Mouse (Mus musculus): ENCODE data around the gene Gimap4. TPM values are rescaled to one million over a fixed set of nuclear protein-coding genes. Genes with fewer than 3 reads are reported as not detected.

The Gimap4 gene
- total RNA-seq, 2 experiments from 2014 or later = 23.6 to 30.4 TPM

GRCm38 (mm10) chr6:48696830-48697554 is 12.6 kb downstream of the Gimap4 start:
- intact Hi-C loops (cut with DNase I) = loop anchor here (1.0 kb wide), 1 partner anchor 12 kb away; no protein-coding TSS in a partner anchor
- no peak for DNase-seq

DNA sequence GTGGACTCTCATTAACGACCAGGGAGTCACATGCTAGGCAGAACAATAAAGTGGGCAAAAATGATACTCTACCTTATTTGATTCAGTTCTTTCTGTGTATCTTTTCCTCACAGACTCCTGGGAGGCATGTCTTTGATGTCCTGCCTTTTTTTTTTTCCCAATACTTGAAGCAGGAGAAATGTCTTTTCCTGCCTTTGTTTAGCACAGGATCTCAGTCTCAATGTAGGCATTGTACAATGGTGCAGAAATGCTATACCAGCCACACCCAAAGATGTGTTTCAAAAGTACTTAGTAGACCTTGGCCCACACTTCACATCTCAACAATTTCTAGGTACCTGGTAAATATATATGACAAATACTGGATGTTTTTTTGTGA is 13.2 kb downstream of the Gimap4 start:
- DNase-seq = no peak
- intact Hi-C loops (cut with DNase I) = loop anchor here (1.0 kb wide), 1 partner anchor 12 kb away; no protein-coding TSS in a partner anchor

GRCm38 (mm10) chr6:48698066-48698856 is 13.9 kb downstream of the Gimap4 start:
- DNase-seq = no peak
- intact Hi-C loops (cut with DNase I) = no loop called here

GRCm38 (mm10) chr6:48698888-48699287 is 14.5 kb downstream of the Gimap4 start:
- intact Hi-C loops (cut with DNase I) = no loop called here

GRCm38 (mm10) chr6:48700251-48701075 is 16.1 kb downstream of the Gimap4 start:
- DNase-seq = no peak
- intact Hi-C loops (cut with DNase I) = no loop called here

More at GRCm38 (mm10) chr6:48698888-48699287, 14.5 kb downstream of the Gimap4 start:
- no peak for DNase-seq

DNA sequence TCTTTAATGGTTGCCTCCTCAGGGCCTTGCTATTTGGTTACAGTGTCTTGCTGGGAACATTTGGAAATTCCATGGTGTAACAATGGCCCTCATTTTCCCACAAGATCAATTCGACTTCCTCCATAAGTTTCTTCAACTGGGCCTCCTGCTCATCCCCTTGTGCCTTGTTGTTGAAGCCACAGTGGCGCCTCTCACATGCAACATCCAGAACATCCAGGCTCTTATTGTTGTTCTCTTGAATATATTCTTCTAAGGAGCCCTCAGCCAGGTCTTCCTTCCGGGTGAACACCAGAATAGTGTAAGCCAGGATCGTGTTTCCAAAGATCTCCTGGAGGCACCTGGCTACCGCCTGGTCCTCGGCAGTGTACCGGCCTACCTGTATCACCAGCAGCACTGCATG is 17.8 kb downstream of the Gimap4 start:
- no peak for DNase-seq
- intact Hi-C loops (cut with DNase I) = no loop called here

GRCm38 (mm10) chr6:48702601-48703000 is 18.3 kb downstream of the Gimap4 start:
- intact Hi-C loops (cut with DNase I) = no loop called here
- DNase-seq = no peak

- intact Hi-C loops (cut with DNase I) = loop anchor here (2.0 kb wide), 1 partner anchor 43 kb away; the partner anchor contains the start of gene Gimap5
- DNase-seq = no peak
Observed at GRCm38 (mm10) chr6:48704146-48704545, 19.8 kb downstream of the Gimap4 start.

- intact Hi-C loops (cut with DNase I) = no loop called here
- DNase-seq = no peak
Observed at GRCm38 (mm10) chr6:48706130-48706529, 21.8 kb downstream of the Gimap4 start.

GRCm38 (mm10) chr6:48718455-48718854 is 34.1 kb downstream of the Gimap4 start, which contains the start of the genes Gm28053 and Gimap7:
Gene Gm28053, plus strand, starts transcription at chr6:48718607.
Gene Gimap7, plus strand, starts transcription at chr6:48718621.
- DNase-seq = no peak
- intact Hi-C loops (cut with DNase I) = no loop called here

DNA sequence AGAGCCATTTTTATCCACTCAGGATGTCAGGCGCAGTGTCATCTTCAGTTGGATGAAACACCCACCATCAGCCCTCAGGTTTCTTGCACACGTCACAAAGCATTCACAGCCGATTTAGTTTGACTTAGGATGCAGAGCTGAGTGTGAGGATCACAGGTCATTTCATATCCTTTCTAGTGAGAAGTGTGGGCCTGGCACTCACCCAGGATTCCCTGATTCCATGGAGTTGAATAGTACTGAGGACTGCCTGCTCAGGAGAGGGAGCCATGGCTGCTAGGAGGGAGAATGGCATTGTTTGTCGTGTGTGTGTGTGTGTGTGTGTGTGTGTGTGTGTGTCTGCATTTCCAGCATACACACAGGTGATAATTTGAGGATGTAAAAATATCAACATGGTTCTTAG is 36.0 kb downstream of the Gimap4 start:
- intact Hi-C loops (cut with DNase I) = no loop called here
- DNase-seq = no peak

DNA sequence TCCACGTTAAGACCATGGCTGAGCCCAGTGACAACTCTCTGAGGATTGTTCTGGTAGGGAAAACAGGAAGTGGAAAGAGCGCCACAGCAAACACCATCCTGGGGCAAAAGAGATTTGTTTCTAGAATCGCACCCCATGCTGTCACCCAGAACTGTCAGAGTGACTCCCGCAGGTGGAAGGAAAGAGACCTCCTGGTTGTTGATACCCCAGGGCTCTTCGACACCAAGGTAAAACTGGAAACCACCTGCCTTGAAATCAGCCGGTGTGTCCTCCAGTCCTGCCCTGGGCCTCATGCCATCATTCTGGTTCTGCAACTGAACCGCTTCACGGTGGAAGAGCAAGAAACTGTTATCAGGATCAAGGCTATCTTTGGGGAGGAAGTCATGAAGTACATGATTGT is 39.1 kb downstream of the Gimap4 start:
- intact Hi-C loops (cut with DNase I) = no loop called here
- DNase-seq = no peak

DNA sequence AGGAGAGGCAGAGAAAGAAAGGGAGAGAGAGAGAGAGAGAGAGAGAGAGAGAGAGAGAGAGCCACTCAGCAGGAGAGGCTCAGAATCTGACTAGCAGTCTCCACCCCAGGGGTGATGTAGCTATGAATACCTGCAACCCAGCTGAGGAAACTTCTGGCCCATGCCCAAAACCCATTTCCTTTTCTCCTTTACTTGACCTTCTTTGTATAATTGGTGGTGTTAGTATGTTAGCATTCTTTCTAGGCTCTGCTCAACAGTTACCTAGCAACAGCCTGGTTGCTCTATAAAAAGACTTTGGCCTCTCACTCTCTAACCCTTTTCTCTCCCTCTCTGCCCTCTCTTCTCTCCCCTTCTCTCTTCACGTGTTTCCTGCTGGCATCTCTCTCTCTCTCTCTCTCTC is 41.1 kb downstream of the Gimap4 start:
- intact Hi-C loops (cut with DNase I) = no loop called here
- DNase-seq = peak in 1 of 2 experiments; percentile 57

DNA sequence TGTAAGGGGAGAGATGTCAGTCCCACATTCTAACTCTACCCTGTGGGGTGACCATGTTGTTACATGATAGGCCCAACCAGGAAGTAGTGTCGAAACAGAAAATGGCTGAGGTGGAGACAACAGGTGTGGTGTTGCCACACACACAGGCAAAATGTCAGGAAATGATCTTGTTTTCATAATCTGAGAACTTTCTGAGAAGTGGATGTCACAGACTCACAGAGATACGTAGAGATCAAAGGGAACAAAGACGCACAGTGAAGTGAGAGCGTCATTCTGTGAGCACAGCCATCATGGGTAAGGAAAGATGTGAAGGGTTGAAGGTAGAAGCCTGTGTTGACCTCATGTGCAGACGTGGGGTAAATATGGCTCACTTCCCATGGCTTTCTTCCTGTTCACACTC is 43.4 kb downstream of the Gimap4 start:
- intact Hi-C loops (cut with DNase I) = no loop called here
- no peak for DNase-seq

- DNase-seq = no peak
Observed at GRCm38 (mm10) chr6:48732864-48733304, 48.5 kb downstream of the Gimap4 start.

DNA sequence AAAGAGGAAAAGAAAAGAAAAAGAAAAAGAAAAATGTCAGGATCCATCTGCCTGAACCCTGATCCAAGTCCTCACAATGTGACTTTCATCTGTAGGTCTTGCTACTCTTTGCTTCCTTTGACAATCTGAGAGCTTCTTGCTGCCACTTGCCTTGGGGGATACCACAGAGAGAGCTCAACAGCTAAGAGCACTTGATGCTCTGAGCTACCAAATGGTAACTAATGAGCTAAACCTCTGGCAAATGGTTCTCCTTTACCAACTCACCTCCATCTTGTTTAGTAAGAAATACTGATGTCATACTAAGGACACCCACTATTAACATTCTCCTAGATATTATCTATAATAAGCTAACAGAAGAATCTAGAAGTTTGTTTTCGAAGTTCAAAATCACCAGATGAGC is 49.3 kb downstream of the Gimap4 start:
- no peak for DNase-seq
- intact Hi-C loops (cut with DNase I) = no loop called here

More at GRCm38 (mm10) chr6:48732864-48733304, 48.5 kb downstream of the Gimap4 start:
- intact Hi-C loops (cut with DNase I) = no loop called here

DNA sequence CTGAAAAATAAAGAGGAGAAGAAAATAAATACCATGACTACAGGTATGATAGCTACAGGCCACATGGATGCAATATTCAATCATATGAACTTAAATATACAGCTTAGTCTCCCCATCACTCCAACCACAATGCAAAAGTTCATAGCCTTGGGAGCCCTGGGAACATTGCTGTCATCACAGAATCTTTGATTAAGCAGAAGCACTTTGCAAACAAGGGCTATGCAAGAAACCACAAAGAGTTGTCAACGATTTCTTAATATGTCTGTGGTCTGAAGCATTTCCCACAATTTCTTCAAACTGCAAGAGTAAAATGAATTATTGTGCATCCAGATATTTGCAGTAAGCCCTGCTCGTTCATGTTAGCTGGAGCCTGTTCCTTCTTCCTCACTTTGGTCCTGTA is 52.7 kb downstream of the Gimap4 start:
- intact Hi-C loops (cut with DNase I) = loop anchor here (2.0 kb wide), 1 partner anchor 24 kb away; no protein-coding TSS in a partner anchor

DNA sequence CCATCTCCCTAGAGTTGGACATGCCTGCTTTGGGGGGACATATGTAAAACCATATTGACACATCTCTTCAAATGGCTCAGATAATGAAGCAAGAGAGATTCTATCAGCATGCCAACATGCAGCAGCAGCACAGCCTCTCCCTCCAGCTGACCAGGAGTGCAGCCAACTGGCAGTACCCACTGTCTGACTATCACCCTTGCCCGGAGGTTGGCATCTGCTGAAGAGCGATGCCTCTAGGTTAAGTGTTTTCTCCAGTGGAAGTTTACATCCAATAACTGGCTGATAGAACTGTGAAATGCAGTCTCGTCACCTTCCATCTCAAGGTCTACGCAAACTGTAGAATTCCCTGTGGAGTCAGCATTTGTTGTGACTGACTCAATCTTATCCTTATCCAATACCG is 53.3 kb downstream of the Gimap4 start:
- intact Hi-C loops (cut with DNase I) = loop anchor here (2.0 kb wide), 1 partner anchor 25 kb away; no protein-coding TSS in a partner anchor
- no peak for DNase-seq

More for the DNA sequence above, 52.7 kb downstream of the Gimap4 start:
- DNase-seq = no peak

GRCm38 (mm10) chr6:48738961-48739779 is 54.8 kb downstream of the Gimap4 start, which contains the start of gene Gimap1:
Gene Gimap1, plus strand, starts transcription at chr6:48739054.
- DNase-seq = peak; percentile 58 to 63
- intact Hi-C loops (cut with DNase I) = no loop called here

DNA sequence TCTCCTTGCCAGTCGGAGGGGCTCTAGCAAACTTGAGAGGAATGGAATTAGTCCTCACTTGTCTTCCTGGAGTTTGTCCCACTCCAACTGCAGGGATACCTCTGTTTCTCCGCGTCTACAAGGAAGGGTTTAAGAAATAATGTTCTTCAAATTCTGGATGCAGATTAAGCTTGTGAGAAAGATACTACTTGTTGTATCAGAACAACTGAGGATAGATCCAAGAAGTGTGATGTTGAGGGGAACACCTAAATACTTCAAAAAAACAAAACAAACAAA is 55.4 kb downstream of the Gimap4 start:
- DNase-seq = no peak
- intact Hi-C loops (cut with DNase I) = no loop called here
